Mouse (Mus musculus): ENCODE measurements around the gene Ugt1a5. TPM values are rescaled to one million over a fixed set of nuclear protein-coding genes. Genes with fewer than 3 reads are reported as not detected.
"Not testable (repeated sequence)": the region's sequence is repeated elsewhere in the genome, so short reads cannot be mapped to it uniquely, and the experiment has no call there.

Gene Ugt1a5
- 0.04 TPM in 1 of 2 replicates, not detected in the other for polyA plus RNA-seq (2012; ENCODE audit: insufficient read depth, low replicate concordance)

DNA sequence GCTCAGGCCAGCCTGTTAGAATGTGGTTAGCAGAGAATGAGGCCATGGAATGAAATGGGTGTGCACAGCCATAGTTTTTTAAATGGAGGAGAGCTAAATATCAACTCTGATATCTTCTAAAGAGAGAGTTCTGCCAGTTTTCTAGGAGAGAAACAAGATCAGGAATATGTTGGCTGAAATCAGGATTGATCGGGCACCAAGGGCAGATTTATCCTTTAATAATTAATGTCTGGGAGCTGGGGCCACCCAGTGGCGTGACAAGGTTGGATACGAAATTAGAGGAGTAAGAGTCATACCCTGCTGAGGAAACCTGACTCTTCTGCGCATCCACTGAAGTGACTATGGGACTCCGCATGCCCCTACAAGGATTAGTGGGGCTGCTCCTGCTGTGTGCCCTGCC, at the start of gene Ugt1a5:
Gene Ugt1a5, plus strand, starts transcription at position 302 of the 400 bp plus-strand sequence.
- Histone ChIP-seq H3K27me3 (replicated peaks) (no peaks in the 10 kb centered on the region), H3K9me3 (peaks cover 11% of the 10 kb centered on the region), H3K4me3 (replicated peaks) (no peak within 1 kb of the TSS), H3K4me1 (no peaks in the 10 kb centered on the region), H3K36me3 (replicated peaks; ENCODE audit: low read length) (no peaks in the 10 kb centered on the region)
- TF ChIP-seq GATA1 (IDR thresholded peaks at IDR 0.05; ENCODE audit: borderline replicate concordance, low read length) (no peak), FLI1 (IDR thresholded peaks at IDR 0.05; ENCODE audit: low read length) (no peak)

- not testable (repeated sequence) for H3K27me3 ChIP-seq (replicated peaks); H3K4me3 ChIP-seq (replicated peaks); H3K36me3 ChIP-seq (replicated peaks; ENCODE audit: low read length); H3K4me1 ChIP-seq; H3K9me3 ChIP-seq
These were observed 45.3 kb upstream of the Ugt1a5 start for GRCm38 (mm10) chr1:88120550-88120949.

GRCm38 (mm10) chr1:88121521-88121920, 44.3 kb upstream of the Ugt1a5 start:
- H3K27me3 ChIP-seq (replicated peaks); H3K4me1 ChIP-seq; H3K9me3 ChIP-seq; H3K4me3 ChIP-seq (replicated peaks); H3K36me3 ChIP-seq (replicated peaks; ENCODE audit: low read length): not testable (repeated sequence)

DNA sequence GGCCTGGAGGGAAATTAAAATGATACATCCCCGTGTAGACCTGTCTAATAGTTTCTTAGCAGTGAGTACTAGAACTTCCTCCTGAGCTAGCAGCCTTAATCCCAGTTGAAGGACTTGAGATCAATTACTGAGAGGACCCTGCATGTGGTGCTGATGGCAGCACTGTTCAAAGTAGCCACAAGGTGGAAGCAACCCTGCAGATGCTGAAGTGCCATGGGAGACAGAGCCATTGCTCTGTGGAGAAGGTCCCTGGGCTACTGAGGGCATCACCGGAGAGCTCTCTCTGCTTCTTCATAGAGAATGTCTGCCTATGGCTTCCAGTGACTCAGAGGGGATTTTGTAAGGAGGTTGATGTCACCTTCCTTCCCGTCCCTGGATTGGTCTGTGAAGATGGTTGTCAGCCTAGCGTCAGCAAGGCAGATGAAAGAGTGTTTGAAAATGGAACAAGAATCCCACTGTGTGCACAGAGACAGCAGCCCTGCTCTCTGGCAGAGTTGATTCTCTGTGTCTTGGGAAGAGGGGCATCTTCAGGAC, 39.9 kb upstream of the Ugt1a5 start:
- not testable (repeated sequence) for H3K36me3 ChIP-seq (replicated peaks; ENCODE audit: low read length); H3K4me3 ChIP-seq (replicated peaks); H3K27me3 ChIP-seq (replicated peaks); H3K4me1 ChIP-seq; H3K9me3 ChIP-seq

DNA sequence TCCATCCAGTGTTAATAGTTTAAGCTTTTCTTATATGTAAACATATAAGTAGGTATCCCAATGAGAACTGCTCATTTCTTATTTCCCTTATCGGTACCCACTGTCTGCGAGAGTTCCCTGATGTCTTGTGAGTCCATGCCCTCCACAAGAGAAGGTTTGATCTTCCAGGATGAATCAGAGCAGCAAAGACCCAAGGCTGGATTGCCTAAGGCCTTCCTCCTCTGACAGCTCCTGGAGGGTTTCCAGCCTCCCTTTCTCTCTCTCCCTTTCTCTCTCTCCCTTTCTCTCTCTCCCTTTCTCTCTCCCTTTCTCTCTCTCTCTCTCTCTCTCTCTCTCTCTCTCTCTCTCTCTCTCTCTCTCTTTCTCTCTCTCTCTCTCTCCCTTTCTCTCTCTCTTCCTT, 36.7 kb upstream of the Ugt1a5 start:
- not testable (repeated sequence) for H3K9me3 ChIP-seq; H3K4me3 ChIP-seq (replicated peaks); H3K27me3 ChIP-seq (replicated peaks); H3K36me3 ChIP-seq (replicated peaks; ENCODE audit: low read length)
- H3K4me1 ChIP-seq, result peaks cover 13% of the 10 kb centered on the region

DNA sequence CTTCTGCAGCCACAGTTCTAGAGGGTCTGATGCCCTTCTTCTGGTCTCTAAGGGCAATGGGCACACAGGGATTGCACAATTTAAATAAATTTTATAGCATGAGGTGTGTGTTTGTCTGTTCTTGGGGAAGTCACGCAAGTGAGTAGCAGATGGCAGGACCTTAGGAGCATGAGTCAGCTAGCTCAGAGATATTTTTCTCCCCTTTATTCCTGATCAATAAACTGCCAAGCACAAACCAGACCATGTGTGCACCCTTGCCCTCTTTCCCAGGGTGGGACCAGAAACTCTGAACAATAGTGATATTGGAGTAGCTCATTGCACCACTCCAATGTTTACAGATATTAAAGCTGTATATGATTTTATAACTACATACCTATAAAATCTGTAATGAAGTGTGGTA, 35.6 kb upstream of the Ugt1a5 start:
- H3K27me3 ChIP-seq (replicated peaks); H3K36me3 ChIP-seq (replicated peaks; ENCODE audit: low read length); H3K9me3 ChIP-seq; H3K4me3 ChIP-seq (replicated peaks): not testable (repeated sequence)
- H3K4me1 ChIP-seq, result peaks cover 13% of the 10 kb centered on the region

GRCm38 (mm10) chr1:88133908-88134456, 31.8 kb upstream of the Ugt1a5 start:
- Histone ChIP-seq H3K4me1 (peaks cover 5% of the 10 kb centered on the region; the same call in 1 of the 2 replicates), H3K27me3 (replicated peaks) (peaks cover 2% of the 10 kb centered on the region), H3K36me3 (replicated peaks; ENCODE audit: low read length) (no peaks in the 10 kb centered on the region), H3K4me3 (replicated peaks) (no peak overlapping the region), H3K9me3 (no peaks in the 10 kb centered on the region)
- TF ChIP-seq GATA1 (IDR thresholded peaks at IDR 0.05; ENCODE audit: borderline replicate concordance, low read length) (no peak), FLI1 (IDR thresholded peaks at IDR 0.05; ENCODE audit: low read length) (no peak)

GRCm38 (mm10) chr1:88134457-88135011, 31.3 kb upstream of the Ugt1a5 start, which contains the start of gene Ugt1a6a:
TSS of gene Ugt1a6a (plus strand) at chr1:88134809.
- not testable (repeated sequence) for H3K4me1 ChIP-seq; H3K36me3 ChIP-seq (replicated peaks; ENCODE audit: low read length); H3K27me3 ChIP-seq (replicated peaks); H3K4me3 ChIP-seq (replicated peaks); H3K9me3 ChIP-seq

DNA sequence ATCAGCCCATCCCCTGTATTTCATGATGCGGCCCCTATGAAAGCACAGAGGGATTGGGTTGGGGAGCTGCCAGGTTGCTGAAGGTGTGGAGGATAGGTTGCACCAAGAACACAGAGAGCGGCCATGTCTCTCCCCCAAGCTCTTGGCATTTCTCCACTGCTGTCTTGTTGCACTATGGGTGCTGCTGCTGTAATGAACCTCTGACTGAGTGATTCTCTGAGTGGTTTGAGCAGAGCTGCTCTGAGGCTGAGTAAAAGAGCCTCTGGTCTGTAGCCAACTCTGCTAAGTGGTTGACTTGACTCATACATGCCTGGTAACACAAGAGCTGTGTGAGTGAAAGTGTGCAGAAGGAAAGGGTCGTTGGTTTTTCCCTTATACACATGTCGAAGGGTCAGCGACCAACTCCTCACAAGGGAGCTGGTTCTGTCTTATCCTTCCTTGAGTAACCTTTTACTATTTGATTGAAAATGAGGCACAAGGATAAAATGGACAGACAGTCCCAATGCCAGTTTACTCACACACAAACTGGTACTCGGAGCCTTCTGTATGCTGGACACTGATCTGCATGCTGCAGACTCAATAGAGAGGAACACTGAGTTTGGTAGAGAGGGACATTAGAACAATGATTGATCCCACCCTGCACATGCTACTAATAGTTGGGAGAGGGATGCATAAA, 30.4 kb upstream of the Ugt1a5 start:
- not testable (repeated sequence) for H3K9me3 ChIP-seq; H3K27me3 ChIP-seq (replicated peaks); H3K4me3 ChIP-seq (replicated peaks); H3K4me1 ChIP-seq; H3K36me3 ChIP-seq (replicated peaks; ENCODE audit: low read length)

- Histone ChIP-seq H3K36me3 (replicated peaks; ENCODE audit: low read length) (no peaks in the 10 kb centered on the region), H3K27me3 (replicated peaks) (peaks cover 2% of the 10 kb centered on the region), H3K9me3 (no peaks in the 10 kb centered on the region), H3K4me1 (peaks cover 5% of the 10 kb centered on the region; the same call in 1 of the 2 replicates), H3K4me3 (replicated peaks) (no peak overlapping the region)
- TF ChIP-seq FLI1 (IDR thresholded peaks at IDR 0.05; ENCODE audit: low read length), result no peak
- no peak for TF ChIP-seq GATA1 (IDR thresholded peaks at IDR 0.05; ENCODE audit: borderline replicate concordance, low read length)
These were observed 29.2 kb upstream of the Ugt1a5 start for GRCm38 (mm10) chr1:88136646-88137045.

DNA sequence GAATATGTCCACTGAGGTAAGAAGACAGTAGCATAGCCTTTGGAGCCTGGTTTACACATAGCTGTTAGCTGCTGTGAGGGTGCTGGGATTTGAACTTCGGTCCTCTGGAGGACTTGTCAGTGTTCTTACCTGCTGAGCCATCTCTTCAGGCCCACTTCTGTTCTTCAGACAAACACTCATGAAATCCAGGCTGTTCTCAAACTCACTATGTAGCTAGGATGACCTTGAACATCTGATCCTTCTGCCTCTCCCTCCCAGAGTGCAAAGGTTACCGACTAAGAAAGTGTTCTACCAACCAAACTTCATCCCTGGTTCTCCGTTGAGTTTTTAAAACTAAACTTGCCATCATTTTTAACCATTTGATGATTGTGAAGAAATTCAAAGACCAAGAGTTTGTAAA, 28.5 kb upstream of the Ugt1a5 start:
- TF ChIP-seq GATA1 (IDR thresholded peaks at IDR 0.05; ENCODE audit: borderline replicate concordance, low read length), result no peak
- TF ChIP-seq FLI1 (IDR thresholded peaks at IDR 0.05; ENCODE audit: low read length), result no peak
- Histone ChIP-seq H3K9me3 (no peaks in the 10 kb centered on the region), H3K4me1 (peaks cover 6% of the 10 kb centered on the region; the same call in 1 of the 2 replicates), H3K4me3 (replicated peaks) (no peak overlapping the region), H3K36me3 (replicated peaks; ENCODE audit: low read length) (no peaks in the 10 kb centered on the region), H3K27me3 (replicated peaks) (no peaks in the 10 kb centered on the region)

Data from megakaryocyte, embryonic 14.5 days (primary cell).